Mouse (Mus musculus) myocyte (in vitro differentiated cells): Measurements from ENCODE around the gene Tmed6. TPM values are rescaled to one million over a fixed set of nuclear protein-coding genes. Genes with fewer than 3 reads are reported as not detected.

Experiments used
- H3K27me3 ChIP-seq: one replicate; pipeline ENCODE4 v1.6.1; 2011; ENCODE audit not compliant: control insufficient read depth, insufficient read depth, insufficient read length
- H3K36me3 ChIP-seq: one replicate; pipeline ENCODE4 v1.6.1; 2011; ENCODE audit not compliant: control insufficient read depth, insufficient read depth
- H3K4me2 ChIP-seq: one replicate; pipeline ENCODE4 v1.6.1; 2011; ENCODE audit warnings: low read depth, control low read depth
- H3K4me3 ChIP-seq: one replicate; pipeline ENCODE4 v1.5.1; 2011; ENCODE audit warnings: mild to moderate bottlenecking, control low read depth, moderate library complexity
- H3K79me2 ChIP-seq: one replicate; pipeline ENCODE4 v1.6.1; 2011; ENCODE audit not compliant: control insufficient read depth, insufficient read depth
- H3ac ChIP-seq: one replicate; pipeline ENCODE4 v1.6.1; 2011; ENCODE audit not compliant: control insufficient read depth, insufficient read length
- CEBPB ChIP-seq: IDR thresholded peaks from 2 replicates; pipeline ENCODE4 v1.6.1; 2011; ENCODE audit warnings: mild to moderate bottlenecking, moderate library complexity; ENCODE audit not compliant: poor library complexity, insufficient read depth, severe bottlenecking
- E2F4 ChIP-seq: IDR thresholded peaks from one replicate; pipeline ENCODE4 v1.6.1; 2011; ENCODE audit warnings: mild to moderate bottlenecking, control low read depth, moderate library complexity; ENCODE audit not compliant: insufficient read depth
- MAX ChIP-seq: IDR thresholded peaks from one replicate; pipeline ENCODE4 v1.6.1; 2011; ENCODE audit warnings: low read depth, mild to moderate bottlenecking, control low read depth
- MYOD1 ChIP-seq, 3 experiments: IDR thresholded peaks; one replicate each; pipeline ENCODE4 v1.6.1; 2011; ENCODE audit warnings: control low read depth in 2 of 3, low read depth in 2 of 3, mild to moderate bottlenecking in 2 of 3, moderate library complexity in 1 of 3; ENCODE audit not compliant: insufficient read length in 2 of 3, control insufficient read depth in 1 of 3
- MYOG ChIP-seq, 3 experiments: IDR thresholded peaks; one replicate each; pipeline ENCODE4 v1.6.1; 2011; ENCODE audit warnings: control low read depth in 2 of 3, low read depth in 2 of 3, mild to moderate bottlenecking in 2 of 3; ENCODE audit not compliant: insufficient read length in 2 of 3, control insufficient read depth in 1 of 3, insufficient read depth in 1 of 3
- POLR2A ChIP-seq: IDR thresholded peaks from one replicate; pipeline ENCODE4 v1.6.1; 2011; ENCODE audit warnings: low read depth, mild to moderate bottlenecking, control low read depth, moderate library complexity; ENCODE audit not compliant: insufficient read length
- POLR2AphosphoS2 ChIP-seq: IDR thresholded peaks from one replicate; pipeline ENCODE4 v1.6.1; 2011; ENCODE audit warnings: low read depth, control low read depth; ENCODE audit not compliant: insufficient read length
- REST ChIP-seq: IDR thresholded peaks from one replicate; pipeline ENCODE4 v1.6.1; 2011; ENCODE audit warnings: mild to moderate bottlenecking, control low read depth, moderate library complexity; ENCODE audit not compliant: insufficient read depth, insufficient read length
- SRF ChIP-seq: IDR thresholded peaks from one replicate; pipeline ENCODE4 v1.6.1; 2011; ENCODE audit warnings: low read depth; ENCODE audit not compliant: control insufficient read depth, insufficient read length
- TCF12 ChIP-seq: IDR thresholded peaks from one replicate; pipeline ENCODE4 v1.6.1; 2011; ENCODE audit warnings: mild to moderate bottlenecking, control low read depth; ENCODE audit not compliant: poor library complexity, insufficient read depth, severe bottlenecking
- TCF3 ChIP-seq: IDR thresholded peaks from one replicate; pipeline ENCODE4 v1.6.1; 2011; ENCODE audit warnings: low read depth, control low read depth; ENCODE audit not compliant: insufficient read length
- USF1 ChIP-seq: IDR thresholded peaks from one replicate; pipeline ENCODE4 v1.6.1; 2011; ENCODE audit warnings: low read depth, mild to moderate bottlenecking, control low read depth, moderate library complexity
- polyA plus RNA-seq: library from polyadenylated mRNA; unstranded; fragments of >200 nt; fragmentation: generic; extraction: Trizol; gene quantifications from one replicate; pipeline ENCODE4 v1.2.1, GENCODE M21; 2012; ENCODE audit warnings: missing spikeins

The Tmed6 gene
- polyA plus RNA-seq, 1 experiment, result not detected

- H3K36me3 ChIP-seq, result peaks cover 14% of the 10 kb centered on the region
- H3K79me2 ChIP-seq, result peaks cover 7% of the 10 kb centered on the region
- H3K27me3 ChIP-seq, result no peaks in the 10 kb centered on the region
- TF ChIP-seq E2F4 (no peak), MYOD1 (IDR thresholded peaks at IDR 0.05; ENCODE audit: control insufficient read depth in 1 of 3, insufficient read length in 2 of 3, low read depth in 2 of 3) (no peak)
- H3K4me2 ChIP-seq, result no peak overlapping the region
- no peak overlapping the region for H3ac ChIP-seq
- no peak overlapping the region for H3K4me3 ChIP-seq
Observed at GRCm38 (mm10) chr8:107062613-107063012, 2.8 kb downstream of the Tmed6 start.

GRCm38 (mm10) chr8:107056973-107057369, 8.5 kb downstream of the Tmed6 start:
- peak overlapping the region; percentile 93 for H3K4me3 ChIP-seq
- peaks cover 34% of the 10 kb centered on the region for H3K79me2 ChIP-seq
- peak overlapping the region; percentile 88 for H3K4me2 ChIP-seq
- H3K27me3 ChIP-seq, result no peaks in the 10 kb centered on the region
- peaks cover 23% of the 10 kb centered on the region for H3K36me3 ChIP-seq
- no peak for TF ChIP-seq TCF12
- no peak for TF ChIP-seq TCF3
- TF ChIP-seq MYOD1 (IDR thresholded peaks at IDR 0.05; ENCODE audit: control insufficient read depth in 1 of 3, insufficient read length in 2 of 3, low read depth in 2 of 3), result peak in 1 of 3 experiments; percentile 22
- TF ChIP-seq E2F4, result no peak
- H3ac ChIP-seq, result peak overlapping the region; percentile 76

GRCm38 (mm10) chr8:107056076-107056972, 9.1 kb downstream of the Tmed6 start, which contains the start of the genes Cog8 and Nip7:
TSS of gene Cog8 (minus strand) at chr8:107056689.
TSS of gene Nip7 (plus strand) at chr8:107056877.
- Histone ChIP-seq H3K79me2 (peaks cover 34% of the 10 kb centered on the region), H3K27me3 (no peaks in the 10 kb centered on the region), H3K36me3 (peaks cover 23% of the 10 kb centered on the region), H3ac (peak within 1 kb of the TSS; percentile 76), H3K4me3 (peak within 1 kb of the TSS; percentile 93), H3K4me2 (peak within 1 kb of the TSS; percentile 88)
- peak; percentile 81 for TF ChIP-seq POLR2A
- no peak for TF ChIP-seq MYOD1 (IDR thresholded peaks at IDR 0.05; ENCODE audit: control insufficient read depth in 1 of 3, insufficient read length in 2 of 3, low read depth in 2 of 3)
- peak; percentile 67 for TF ChIP-seq POLR2AphosphoS2

DNA sequence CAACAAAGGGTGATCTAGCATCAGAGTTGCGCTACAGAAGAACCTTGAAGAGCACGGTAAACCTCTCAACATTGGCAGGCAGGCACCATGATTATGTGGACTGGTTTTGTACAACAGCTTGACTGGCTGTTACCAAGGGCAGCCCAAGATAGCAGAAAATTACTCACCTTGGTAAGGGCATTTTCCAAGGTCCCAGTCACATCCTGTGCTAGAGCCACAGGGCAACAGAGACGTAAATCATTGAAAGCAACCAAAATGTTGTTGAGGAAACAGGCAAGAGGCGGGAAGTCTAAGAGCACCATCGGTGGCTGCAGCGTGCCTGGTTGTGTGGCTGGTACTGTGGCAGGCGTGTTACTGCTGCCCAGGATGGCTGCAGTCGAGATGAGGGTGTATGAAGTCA, 13.4 kb downstream of the Tmed6 start:
- peaks cover 31% of the 10 kb centered on the region for H3K79me2 ChIP-seq
- H3K36me3 ChIP-seq, result peaks cover 16% of the 10 kb centered on the region
- no peak overlapping the region for H3K4me2 ChIP-seq
- no peak overlapping the region for H3K4me3 ChIP-seq
- no peaks in the 10 kb centered on the region for H3K27me3 ChIP-seq
- no peak for TF ChIP-seq SRF
- TF ChIP-seq MAX, result no peak
- TF ChIP-seq MYOD1 (IDR thresholded peaks at IDR 0.05; ENCODE audit: control insufficient read depth in 1 of 3, insufficient read length in 2 of 3, low read depth in 2 of 3), result no peak
- TF ChIP-seq USF1, result no peak
- TF ChIP-seq MYOG (IDR thresholded peaks at IDR 0.05; ENCODE audit: control insufficient read depth in 1 of 3, insufficient read depth in 1 of 3, insufficient read length in 2 of 3, low read depth in 2 of 3), result no peak
- no peak for TF ChIP-seq E2F4
- no peak for TF ChIP-seq POLR2A
- no peak for TF ChIP-seq TCF12
- TF ChIP-seq POLR2AphosphoS2, result no peak
- TF ChIP-seq REST, result no peak
- H3ac ChIP-seq, result no peak overlapping the region

- no peak overlapping the region for H3ac ChIP-seq
- peaks cover 10% of the 10 kb centered on the region for H3K79me2 ChIP-seq
- peaks cover 41% of the 10 kb centered on the region for H3K36me3 ChIP-seq
- H3K4me2 ChIP-seq, result peak overlapping the region; percentile 99
- TF ChIP-seq POLR2AphosphoS2, result no peak
- no peak for TF ChIP-seq TCF12
- no peak for TF ChIP-seq POLR2A
- no peak for TF ChIP-seq USF1
- TF ChIP-seq MYOG (IDR thresholded peaks at IDR 0.05; ENCODE audit: control insufficient read depth in 1 of 3, insufficient read depth in 1 of 3, insufficient read length in 2 of 3, low read depth in 2 of 3), result no peak
- TF ChIP-seq TCF3, result no peak
- TF ChIP-seq SRF, result no peak
- no peak for TF ChIP-seq REST
- TF ChIP-seq CEBPB, result no peak
- H3K4me3 ChIP-seq, result peak overlapping the region; percentile 60
- no peaks in the 10 kb centered on the region for H3K27me3 ChIP-seq
Observed at GRCm38 (mm10) chr8:107049480-107049879, 16.0 kb downstream of the Tmed6 start.
